Mouse (Mus musculus) spleen, adult 10 weeks (tissue): ENCODE data around the gene Ctns. TPM values are rescaled to one million over a fixed set of nuclear protein-coding genes. Genes with fewer than 3 reads are reported as not detected.

Experiments
- polyA plus RNA-seq: library from polyadenylated mRNA; stranded (reverse); fragments of 350-450 nt; fragmentation: Illumina TruSeq; extraction: RNeasy Lipid Tissue Mini Kit (QIAGEN cat#74804); gene quantifications from one replicate; pipeline ENCODE4 v1.2.3, GENCODE M21; 2015; ENCODE audit warnings: low replicate concordance; ENCODE audit not compliant: insufficient read depth

Gene Ctns
- 23.1 TPM for polyA plus RNA-seq

GRCm38 (mm10) chr11:73198603-73199229, at the start of gene Ctns:
TSS of gene Ctns (minus strand) at chr11:73199042.

DNA sequence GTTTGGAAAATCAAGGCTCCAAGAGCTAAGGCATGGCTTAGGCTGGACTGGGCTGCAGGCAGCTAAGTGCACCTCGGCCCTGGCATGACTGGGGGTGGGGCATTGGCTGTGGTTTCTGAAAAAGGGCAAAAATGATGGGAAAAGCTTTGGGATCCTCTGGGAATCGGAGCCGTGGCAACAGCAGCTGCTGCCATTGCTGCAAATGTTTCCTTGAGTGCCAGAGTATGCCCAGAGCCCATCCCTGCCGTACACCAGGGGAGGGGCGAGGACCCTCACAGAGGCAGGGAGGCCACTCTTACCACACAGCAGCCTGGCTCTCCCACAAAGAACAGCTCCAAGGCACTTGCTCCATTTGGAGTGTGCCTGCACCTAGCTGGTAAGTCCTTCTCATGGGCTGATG, 35.1 kb upstream of the Ctns start, which contains the start of gene Trpv1:
Gene Trpv1 (plus strand): TSS at position 301 of the 400 bp plus-strand sequence.

GRCm38 (mm10) chr11:73199230-73199712, 429 bp upstream of the Ctns start, which contains the start of gene Shpk:
TSS of gene Shpk (plus strand) at chr11:73199460.

GRCm38 (mm10) chr11:73176608-73177508, 22.0 kb downstream of the Ctns start, which contains the start of the genes Emc6 and Tax1bp3:
TSS of gene Emc6 (minus strand) at chr11:73177037.
TSS of gene Tax1bp3 (plus strand) at chr11:73177083.

GRCm38 (mm10) chr11:73159957-73160810, 38.7 kb downstream of the Ctns start, which contains the start of gene P2rx5:
TSS of gene P2rx5 (plus strand) at chr11:73160421.

GRCm38 (mm10) chr11:73137591-73138501, 61.0 kb downstream of the Ctns start, which contains the start of gene Haspin:
TSS of gene Haspin (minus strand) at chr11:73138294.

Other genes with a start within 250 kb of the Ctns start
- gene Atp2a3, start 237.9 kb downstream of the Ctns start, polyA plus RNA-seq = 185 TPM
- 5.7 TPM for gene P2rx1, start 199.9 kb downstream of the Ctns start, polyA plus RNA-seq
- gene Camkk1, start 180.0 kb downstream of the Ctns start, polyA plus RNA-seq = 2.9 TPM
- gene Ncbp3, start 151.3 kb downstream of the Ctns start, polyA plus RNA-seq = 11.3 TPM
- 5.1 TPM for gene Itgae, start 108.5 kb downstream of the Ctns start, polyA plus RNA-seq
- gene Haspin, start 60.7 kb downstream of the Ctns start, polyA plus RNA-seq = 8.5 TPM
- 0.90 TPM for gene P2rx5, start 38.6 kb downstream of the Ctns start, polyA plus RNA-seq
- gene Emc6, start 22.0 kb downstream of the Ctns start, polyA plus RNA-seq = 43.9 TPM
- gene Tax1bp3, start 22.0 kb downstream of the Ctns start, polyA plus RNA-seq = 26.3 TPM
- gene Shpk, start 418 bp upstream of the Ctns start, polyA plus RNA-seq = 3.7 TPM
- not detected for gene Trpv1, start 35.2 kb upstream of the Ctns start, polyA plus RNA-seq
- gene Trpv3, start 68.3 kb upstream of the Ctns start, polyA plus RNA-seq = 1.4 TPM
- gene Aspa, start 130.6 kb upstream of the Ctns start, polyA plus RNA-seq = 2.9 TPM
- gene Gm49340, start 130.7 kb upstream of the Ctns start, polyA plus RNA-seq = not detected
- gene Spata22, start 130.7 kb upstream of the Ctns start, polyA plus RNA-seq = not detected
- gene Olfr20, start 151.7 kb upstream of the Ctns start, polyA plus RNA-seq = not detected
- gene Olfr376, start 172.2 kb upstream of the Ctns start, polyA plus RNA-seq = not detected
- not detected for gene Olfr1, start 200.6 kb upstream of the Ctns start, polyA plus RNA-seq
- gene Olfr378, start 229.4 kb upstream of the Ctns start, polyA plus RNA-seq = not detected